In genomic region chr5:33658664-33659050, GRCm38 (mm10) we compare ENCODE assay signal across 8 mouse cellular contexts. TPM values are rescaled to one million over a fixed set of nuclear protein-coding genes. Genes with fewer than 3 reads are reported as not detected.
DNase-seq lines count a peak whose midpoint lies in the region; ATAC-seq lines count a peak whose summit lies in the region.

No protein-coding gene starts in this region.

- 0% methylated on average over 26 of the region's 26 CpGs for WGBS in hindbrain, embryonic 15.5 days
- 0% methylated on average over 26 of the region's 26 CpGs for WGBS in midbrain, embryonic 15.5 days

- H3K9me3 ChIP-seq in hindbrain, embryonic 15.5 days, result no peaks in the 10 kb centered on the region
- H3K9me3 ChIP-seq in midbrain, embryonic 15.5 days, result no peaks in the 10 kb centered on the region

- peaks cover 5% of the 10 kb centered on the region for H3K4me1 ChIP-seq in brown adipose tissue, adult 24 weeks (ENCODE audit: control insufficient read depth, insufficient read depth, insufficient read length, low read length)
- H3K4me1 ChIP-seq in hindbrain, embryonic 15.5 days (replicated peaks), result peaks cover 32% of the 10 kb centered on the region
- peaks cover 32% of the 10 kb centered on the region for H3K4me1 ChIP-seq in midbrain, embryonic 15.5 days

- H3K27me3 ChIP-seq in hindbrain, embryonic 15.5 days, result no peaks in the 10 kb centered on the region
- no peaks in the 10 kb centered on the region for H3K27me3 ChIP-seq in midbrain, embryonic 15.5 days (replicated peaks)

- DNase-seq in kidney, adult 9 months, result peak; percentile 26
- no peak for DNase-seq in kidney, postnatal 14 days
- no peak for DNase-seq in embryo, embryonic 10 days (ENCODE audit: low spot score)
- DNase-seq in spleen, postnatal 10 days (ENCODE audit: low spot score in 2 of 2), result no peak
- DNase-seq in T-cell, adult 2 months (ENCODE audit: low spot score), result no peak

- H3K4me3 ChIP-seq in brown adipose tissue, adult 24 weeks (ENCODE audit: insufficient read depth, low read depth, low read length), result peak overlapping the region; percentile 63
- peak overlapping the region; percentile 75 for H3K4me3 ChIP-seq in hindbrain, embryonic 15.5 days
- H3K4me3 ChIP-seq in midbrain, embryonic 15.5 days, result peak overlapping the region; percentile 71

- H3K4me2 ChIP-seq in hindbrain, embryonic 15.5 days, result peak overlapping the region; percentile 86
- H3K4me2 ChIP-seq in midbrain, embryonic 15.5 days, result peak overlapping the region; percentile 76

- no peak overlapping the region for H3K27ac ChIP-seq in brown adipose tissue, adult 24 weeks (replicated peaks; ENCODE audit: low read depth, low read length)
- 0 out of 2 replicates have a peak overlapping the region, but pooled peaks have one; percentile 98 for H3K27ac ChIP-seq in hindbrain, embryonic 15.5 days (replicated peaks)
- 0 out of 2 replicates have a peak overlapping the region, but pooled peaks have one; percentile 93 for H3K27ac ChIP-seq in midbrain, embryonic 15.5 days

- 0 out of 2 replicates have a peak, but pooled peaks cover 3% of the 10 kb centered on the region for H3K36me3 ChIP-seq in hindbrain, embryonic 15.5 days
- 0 out of 2 replicates have a peak, but pooled peaks cover 3% of the 10 kb centered on the region for H3K36me3 ChIP-seq in midbrain, embryonic 15.5 days (replicated peaks)

- peak overlapping the region; percentile 52 for H3K9ac ChIP-seq in hindbrain, embryonic 15.5 days
- peak overlapping the region; percentile 21 for H3K9ac ChIP-seq in midbrain, embryonic 15.5 days

- ATAC-seq in hindbrain, embryonic 15.5 days (ENCODE audit: low FRiP score, low read depth), result peak; percentile 1; the same call in 1 of the 2 replicates
- peak; percentile 14 for ATAC-seq in midbrain, embryonic 15.5 days (replicated peaks)

RNA-seq across cellular contexts. Expression of gene Tmem129, which starts 0.4 kb away (rescaled TPM):
- 16.3 and 19.4 TPM in 2 replicates for polyA plus RNA-seq in brown adipose tissue, adult 24 weeks (2012; ENCODE audit: insufficient read depth, insufficient read length, missing spikeins)
- 31.4 and 32.7 TPM in 2 replicates for polyA plus RNA-seq in hindbrain, embryonic 15.5 days (2015; fragmentation: Nextera tagmentation; extraction: Ambion mirVana)
- polyA plus RNA-seq in midbrain, embryonic 15.5 days (2015; fragmentation: Nextera tagmentation; extraction: Ambion mirVana), result 31.1 and 32.0 TPM in 2 replicates

RNA-seq across cellular contexts. Expression of gene Tacc3, which starts 0.7 kb away (rescaled TPM):
- 3.3 and 3.5 TPM in 2 replicates for polyA plus RNA-seq in brown adipose tissue, adult 24 weeks (2012; ENCODE audit: insufficient read depth, insufficient read length, missing spikeins)
- 40.9 and 48.9 TPM in 2 replicates for polyA plus RNA-seq in hindbrain, embryonic 15.5 days (2015; fragmentation: Nextera tagmentation; extraction: Ambion mirVana)
- 27.9 and 32.2 TPM in 2 replicates for polyA plus RNA-seq in midbrain, embryonic 15.5 days (2015; fragmentation: Nextera tagmentation; extraction: Ambion mirVana)

RNA-seq across cellular contexts. Expression of gene Slbp, which starts 6.3 kb away (rescaled TPM):
- polyA plus RNA-seq in brown adipose tissue, adult 24 weeks (2012; ENCODE audit: insufficient read depth, insufficient read length, missing spikeins), result 30.5 and 58.5 TPM in 2 replicates
- 118 and 127 TPM in 2 replicates for polyA plus RNA-seq in hindbrain, embryonic 15.5 days (2015; fragmentation: Nextera tagmentation; extraction: Ambion mirVana)
- polyA plus RNA-seq in midbrain, embryonic 15.5 days (2015; fragmentation: Nextera tagmentation; extraction: Ambion mirVana), result 109 and 110 TPM in 2 replicates

RNA-seq across cellular contexts. Expression of gene Gm9903, which starts 28.9 kb away (rescaled TPM):
- not detected in 2 replicates for polyA plus RNA-seq in brown adipose tissue, adult 24 weeks (2012; ENCODE audit: insufficient read depth, insufficient read length, missing spikeins)
- 0.47 and 0.64 TPM in 2 replicates for polyA plus RNA-seq in hindbrain, embryonic 15.5 days (2015; fragmentation: Nextera tagmentation; extraction: Ambion mirVana)
- polyA plus RNA-seq in midbrain, embryonic 15.5 days (2015; fragmentation: Nextera tagmentation; extraction: Ambion mirVana), result 0.47 and 0.77 TPM in 2 replicates

RNA-seq across cellular contexts. Expression of gene Fam53a, which starts 29.2 kb away (rescaled TPM):
- 13.6 and 14.7 TPM in 2 replicates for polyA plus RNA-seq in brown adipose tissue, adult 24 weeks (2012; ENCODE audit: insufficient read depth, insufficient read length, missing spikeins)
- 30.0 and 33.6 TPM in 2 replicates for polyA plus RNA-seq in hindbrain, embryonic 15.5 days (2015; fragmentation: Nextera tagmentation; extraction: Ambion mirVana)
- polyA plus RNA-seq in midbrain, embryonic 15.5 days (2015; fragmentation: Nextera tagmentation; extraction: Ambion mirVana), result 31.2 and 31.5 TPM in 2 replicates
